Mouse (Mus musculus): ENCODE data around the gene Ctc1. TPM values are rescaled to one million over a fixed set of nuclear protein-coding genes. Genes with fewer than 3 reads are reported as not detected.

Ctc1 gene
- polyA plus RNA-seq, 1 experiment from 2014 or later = 55.8 TPM

GRCm38 (mm10) chr11:69061255-69061912 is 45.7 kb downstream of the Ctc1 start:
- Histone ChIP-seq H3K36me3 (ENCODE audit: control insufficient read depth, insufficient read depth, low read length) (no peaks in the 10 kb centered on the region), H3K4me1 (ENCODE audit: control insufficient read depth, insufficient read depth, low read length) (peaks cover 35% of the 10 kb centered on the region), H3K4me3 (replicated peaks; ENCODE audit: low read depth, low read length) (peak overlapping the region; percentile 91), H3K27ac (replicated peaks; ENCODE audit: low read depth, low read length) (no peak overlapping the region), H3K9ac (replicated peaks; ENCODE audit: low read length) (peak overlapping the region; percentile 91), H3K9me3 (ENCODE audit: control insufficient read depth, low read length) (no peaks in the 10 kb centered on the region), H3K27me3 (ENCODE audit: control insufficient read depth, insufficient read depth, low read length) (no peaks in the 10 kb centered on the region), H3K4me2 (ENCODE audit: low read length) (peak overlapping the region; percentile 94)
- no peak for ATAC-seq (ENCODE audit: low FRiP score, low TSS enrichment)
- 5% methylated on average over 17 of the region's 17 CpGs for WGBS
- DNase-seq = no peak

GRCm38 (mm10) chr11:69062194-69062760 is 46.6 kb downstream of the Ctc1 start:
- peak overlapping the region; percentile 91 for H3K4me3 ChIP-seq (replicated peaks; ENCODE audit: low read depth, low read length)
- DNase-seq (peak; percentile 85), ATAC-seq (ENCODE audit: low FRiP score, low TSS enrichment) (no peak)
- 1% methylated on average over 17 of the region's 17 CpGs for WGBS
- H3K4me2 ChIP-seq (ENCODE audit: low read length) = peak overlapping the region; percentile 94
- no peaks in the 10 kb centered on the region for H3K9me3 ChIP-seq (ENCODE audit: control insufficient read depth, low read length)
- no peak overlapping the region for H3K9ac ChIP-seq (replicated peaks; ENCODE audit: low read length)
- no peaks in the 10 kb centered on the region for H3K36me3 ChIP-seq (ENCODE audit: control insufficient read depth, insufficient read depth, low read length)
- H3K27me3 ChIP-seq (ENCODE audit: control insufficient read depth, insufficient read depth, low read length) = no peaks in the 10 kb centered on the region
- peaks cover 39% of the 10 kb centered on the region for H3K4me1 ChIP-seq (ENCODE audit: control insufficient read depth, insufficient read depth, low read length)
- H3K27ac ChIP-seq (replicated peaks; ENCODE audit: low read depth, low read length) = peak overlapping the region; percentile 14; the same call in 1 of the 2 replicates

GRCm38 (mm10) chr11:69062761-69063224 is 47.1 kb downstream of the Ctc1 start:
- H3K4me2 ChIP-seq (ENCODE audit: low read length) = peak overlapping the region; percentile 94
- peak overlapping the region; percentile 65 for H3K27ac ChIP-seq (replicated peaks; ENCODE audit: low read depth, low read length)
- H3K9me3 ChIP-seq (ENCODE audit: control insufficient read depth, low read length) = no peaks in the 10 kb centered on the region
- no peaks in the 10 kb centered on the region for H3K36me3 ChIP-seq (ENCODE audit: control insufficient read depth, insufficient read depth, low read length)
- peak; percentile 66 for ATAC-seq (ENCODE audit: low FRiP score, low TSS enrichment)
- no peak overlapping the region; the same call in 1 of the 2 replicates for H3K9ac ChIP-seq (replicated peaks; ENCODE audit: low read length)
- DNase-seq = peak; percentile 95
- under 1% methylated on average over 19 of the region's 19 CpGs for WGBS
- H3K4me1 ChIP-seq (ENCODE audit: control insufficient read depth, insufficient read depth, low read length) = peaks cover 38% of the 10 kb centered on the region
- H3K27me3 ChIP-seq (ENCODE audit: control insufficient read depth, insufficient read depth, low read length) = no peaks in the 10 kb centered on the region
- peak overlapping the region; percentile 67 for H3K4me3 ChIP-seq (replicated peaks; ENCODE audit: low read depth, low read length)

- ATAC-seq (ENCODE audit: low FRiP score, low TSS enrichment) = peak; percentile 35; the same call in 1 of the 2 replicates
- H3K27ac ChIP-seq (replicated peaks; ENCODE audit: low read depth, low read length) = peak overlapping the region; percentile 65; the same call in 1 of the 2 replicates
- peak overlapping the region; percentile 67 for H3K4me3 ChIP-seq (replicated peaks; ENCODE audit: low read depth, low read length)
- DNase-seq = peak; percentile 87
- peak overlapping the region; percentile 94 for H3K4me2 ChIP-seq (ENCODE audit: low read length)
- H3K4me1 ChIP-seq (ENCODE audit: control insufficient read depth, insufficient read depth, low read length) = peaks cover 30% of the 10 kb centered on the region
- H3K9me3 ChIP-seq (ENCODE audit: control insufficient read depth, low read length) = no peaks in the 10 kb centered on the region
- H3K9ac ChIP-seq (replicated peaks; ENCODE audit: low read length) = peak overlapping the region; percentile 71
- WGBS = under 1% methylated on average over 31 of the region's 31 CpGs
- no peaks in the 10 kb centered on the region for H3K27me3 ChIP-seq (ENCODE audit: control insufficient read depth, insufficient read depth, low read length)
- H3K36me3 ChIP-seq (ENCODE audit: control insufficient read depth, insufficient read depth, low read length) = no peaks in the 10 kb centered on the region
Measured at GRCm38 (mm10) chr11:69063413-69064201, 47.9 kb downstream of the Ctc1 start.

- Histone ChIP-seq H3K9ac (replicated peaks; ENCODE audit: low read length) (peak overlapping the region; percentile 71; the same call in 1 of the 2 replicates), H3K4me1 (ENCODE audit: control insufficient read depth, insufficient read depth, low read length) (peaks cover 29% of the 10 kb centered on the region), H3K36me3 (ENCODE audit: control insufficient read depth, insufficient read depth, low read length) (no peaks in the 10 kb centered on the region), H3K27ac (replicated peaks; ENCODE audit: low read depth, low read length) (no peak overlapping the region), H3K4me3 (replicated peaks; ENCODE audit: low read depth, low read length) (peak overlapping the region; percentile 67), H3K9me3 (ENCODE audit: control insufficient read depth, low read length) (no peaks in the 10 kb centered on the region), H3K4me2 (ENCODE audit: low read length) (peak overlapping the region; percentile 94), H3K27me3 (ENCODE audit: control insufficient read depth, insufficient read depth, low read length) (no peaks in the 10 kb centered on the region)
- ATAC-seq (ENCODE audit: low FRiP score, low TSS enrichment) (no peak), DNase-seq (no peak)
- 42% methylated on average over 9 of the region's 9 CpGs for WGBS
Measured at GRCm38 (mm10) chr11:69064259-69065133, 48.8 kb downstream of the Ctc1 start.

GRCm38 (mm10) chr11:69065394-69065925 is 49.7 kb downstream of the Ctc1 start:
- Histone ChIP-seq H3K27me3 (ENCODE audit: control insufficient read depth, insufficient read depth, low read length) (no peaks in the 10 kb centered on the region), H3K9ac (replicated peaks; ENCODE audit: low read length) (no peak overlapping the region), H3K36me3 (ENCODE audit: control insufficient read depth, insufficient read depth, low read length) (no peaks in the 10 kb centered on the region), H3K4me1 (ENCODE audit: control insufficient read depth, insufficient read depth, low read length) (peaks cover 33% of the 10 kb centered on the region), H3K27ac (replicated peaks; ENCODE audit: low read depth, low read length) (no peak overlapping the region), H3K4me3 (replicated peaks; ENCODE audit: low read depth, low read length) (peak overlapping the region; percentile 35; the same call in 1 of the 2 replicates), H3K4me2 (ENCODE audit: low read length) (peak overlapping the region; percentile 76), H3K9me3 (ENCODE audit: control insufficient read depth, low read length) (no peaks in the 10 kb centered on the region)
- DNase-seq = no peak
- 62% methylated on average over 3 of the region's 3 CpGs for WGBS
- no peak for ATAC-seq (ENCODE audit: low FRiP score, low TSS enrichment)

- Histone ChIP-seq H3K27ac (replicated peaks; ENCODE audit: low read depth, low read length) (0 out of 2 replicates have a peak overlapping the region, but pooled peaks have one; percentile 20), H3K9ac (replicated peaks; ENCODE audit: low read length) (peak overlapping the region; percentile 47; the same call in 1 of the 2 replicates), H3K27me3 (ENCODE audit: control insufficient read depth, insufficient read depth, low read length) (no peaks in the 10 kb centered on the region), H3K4me3 (replicated peaks; ENCODE audit: low read depth, low read length) (peak overlapping the region; percentile 35), H3K4me1 (ENCODE audit: control insufficient read depth, insufficient read depth, low read length) (peaks cover 27% of the 10 kb centered on the region), H3K36me3 (ENCODE audit: control insufficient read depth, insufficient read depth, low read length) (no peaks in the 10 kb centered on the region), H3K4me2 (ENCODE audit: low read length) (peak overlapping the region; percentile 76), H3K9me3 (ENCODE audit: control insufficient read depth, low read length) (no peaks in the 10 kb centered on the region)
- peak; percentile 57 for DNase-seq
- under 1% methylated on average over 29 of the region's 29 CpGs for WGBS
- no peak for ATAC-seq (ENCODE audit: low FRiP score, low TSS enrichment)
Measured at GRCm38 (mm10) chr11:69066163-69066861, 50.6 kb downstream of the Ctc1 start.

Measured in midbrain, embryonic 14.5 days (tissue).